Mouse (Mus musculus) heart, postnatal 0 days (tissue): ENCODE measurements around the gene Irf2bp1. TPM values are rescaled to one million over a fixed set of nuclear protein-coding genes. Genes with fewer than 3 reads are reported as not detected.

Source experiments
- ATAC-seq: fragments of 200-750 bp; cut with Nextera tagmentation; 2 replicates; pipeline ENCODE4 v1.8.0; 2017; ENCODE audit warnings: low read depth, moderate number of reproducible peaks, moderate library complexity; ENCODE audit not compliant: insufficient read depth
- DNase-seq: peaks from one replicate; pipeline ENCODE4 v3.0.0-alpha.2; 2016; ENCODE audit warnings: low spot score
- H3K27ac ChIP-seq: fragments of 300-500 bp; sonication (generic); 2 replicates; pipeline ENCODE4 v1.5.1; 2014; ENCODE audit warnings: low read depth, mild to moderate bottlenecking
- H3K27me3 ChIP-seq: fragments of 300-500 bp; sonication (generic); 2 replicates; pipeline ENCODE4 v1.6.1; 2014; ENCODE audit warnings: low read length, mixed read lengths; ENCODE audit not compliant: control insufficient read depth, insufficient read depth
- H3K36me3 ChIP-seq: fragments of 300-500 bp; sonication (generic); replicated peaks from 2 replicates; pipeline ENCODE4 v1.6.1; 2014; ENCODE audit warnings: low read length, mixed read lengths; ENCODE audit not compliant: control insufficient read depth, insufficient read depth
- H3K4me1 ChIP-seq: fragments of 300-500 bp; sonication (generic); 2 replicates; pipeline ENCODE4 v1.6.1; 2014; ENCODE audit warnings: antibody characterized with exemption; ENCODE audit not compliant: control insufficient read depth, insufficient read depth
- H3K4me2 ChIP-seq: fragments of 300-500 bp; sonication (generic); 2 replicates; pipeline ENCODE4 v1.6.1; 2014; ENCODE audit warnings: low read depth, mild to moderate bottlenecking, low read length, moderate library complexity
- H3K4me3 ChIP-seq: fragments of 300-500 bp; sonication (generic); 2 replicates; pipeline ENCODE4 v1.5.1; 2014; ENCODE audit warnings: low read depth, low read length
- H3K9ac ChIP-seq: fragments of 300-500 bp; sonication (generic); replicated peaks from 2 replicates; pipeline ENCODE4 v1.6.1; 2014; ENCODE audit warnings: low read depth, low read length, mixed read lengths
- H3K9me3 ChIP-seq: fragments of 300-500 bp; sonication (generic); replicated peaks from 2 replicates; pipeline ENCODE4 v1.6.1; 2016; ENCODE audit warnings: low read length; ENCODE audit not compliant: control insufficient read depth
- CTCF ChIP-seq: IDR thresholded peaks from 2 replicates; pipeline ENCODE4 v1.5.1; 2016; ENCODE audit warnings: antibody characterized with exemption, control low read depth, low read depth
- EP300 ChIP-seq: IDR thresholded peaks from 2 replicates; pipeline ENCODE4 v1.6.1; 2016; ENCODE audit warnings: antibody characterized with exemption, low read depth
- WGBS: fragments of 180-500 bp; shearing (Covaris S2); extraction: QIAGEN DNeasy Blood & Tissue Kit; methylation state at CpG from one replicate; pipeline ENCODE4 v1.1.7; 2014; 5-methylcytosine and 5-hydroxymethylcytosine counted together
- polyA plus RNA-seq: library from polyadenylated mRNA; unstranded; fragments of >200 nt; fragmentation: Nextera tagmentation; extraction: Ambion mirVana; gene quantifications from 2 replicates; pipeline ENCODE4 v1.2.1, GENCODE M21; 2015
- total RNA-seq: library from RNA; depleted of rRNA; stranded (reverse); fragments of >200 nt; gene quantifications from 2 replicates; pipeline ENCODE4 v1.2.3, GENCODE M21; 2014; ENCODE audit warnings: low replicate concordance

The Irf2bp1 gene
- total and polyA plus RNA-seq, 2 experiments from 2014 or later, result 7.1 to 51.3 TPM

DNA sequence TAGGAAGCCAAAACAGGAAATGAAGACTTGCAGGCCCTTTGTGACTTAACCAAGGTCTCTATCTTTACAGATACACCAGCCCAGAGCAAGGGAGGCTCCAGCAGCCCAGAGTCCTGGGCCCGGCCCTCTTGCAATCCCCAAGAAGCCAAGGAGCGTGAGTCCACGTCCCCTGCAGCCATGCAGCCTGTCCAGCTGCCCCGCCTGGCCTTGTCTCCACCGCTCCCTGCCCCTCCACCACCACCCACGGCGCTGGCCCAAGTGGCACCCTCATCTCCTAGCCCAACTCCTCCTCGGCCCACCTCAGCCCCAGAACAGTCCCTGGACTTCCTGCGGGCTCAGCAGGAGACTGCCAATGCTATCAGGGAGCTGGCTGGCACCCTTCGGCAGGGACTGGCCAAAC, 3.4 kb upstream of the Irf2bp1 start:
- peaks cover 10% of the 10 kb centered on the region for H3K4me1 ChIP-seq
- 40% methylated on average over 10 of the region's 10 CpGs for WGBS
- H3K36me3 ChIP-seq, result 0 out of 2 replicates have a peak, but pooled peaks cover 12% of the 10 kb centered on the region
- no peaks in the 10 kb centered on the region for H3K9me3 ChIP-seq
- no peaks in the 10 kb centered on the region for H3K27me3 ChIP-seq
- peak overlapping the region; percentile 74 for H3K4me2 ChIP-seq
- H3K4me3 ChIP-seq, result peak overlapping the region; percentile 47
- no peak for ATAC-seq
- no peak for DNase-seq
- TF ChIP-seq EP300 (no peak), CTCF (no peak)
- H3K27ac ChIP-seq, result peak overlapping the region; percentile 63
- peak overlapping the region; percentile 64 for H3K9ac ChIP-seq

GRCm38 (mm10) chr7:19001066-19001806, 2.6 kb upstream of the Irf2bp1 start:
- WGBS, result 25% methylated on average over 17 of the region's 18 CpGs
- peak overlapping the region; percentile 64 for H3K9ac ChIP-seq
- peak overlapping the region; percentile 74 for H3K4me2 ChIP-seq
- DNase-seq, result no peak
- peak overlapping the region; percentile 63 for H3K27ac ChIP-seq
- no peaks in the 10 kb centered on the region for H3K27me3 ChIP-seq
- 0 out of 2 replicates have a peak, but pooled peaks cover 12% of the 10 kb centered on the region for H3K36me3 ChIP-seq
- TF ChIP-seq CTCF (no peak), EP300 (no peak)
- H3K4me1 ChIP-seq, result peaks cover 14% of the 10 kb centered on the region
- peak overlapping the region; percentile 47 for H3K4me3 ChIP-seq
- 0 out of 2 replicates have a peak, but pooled peaks have one; percentile 10 for ATAC-seq
- H3K9me3 ChIP-seq, result no peaks in the 10 kb centered on the region

DNA sequence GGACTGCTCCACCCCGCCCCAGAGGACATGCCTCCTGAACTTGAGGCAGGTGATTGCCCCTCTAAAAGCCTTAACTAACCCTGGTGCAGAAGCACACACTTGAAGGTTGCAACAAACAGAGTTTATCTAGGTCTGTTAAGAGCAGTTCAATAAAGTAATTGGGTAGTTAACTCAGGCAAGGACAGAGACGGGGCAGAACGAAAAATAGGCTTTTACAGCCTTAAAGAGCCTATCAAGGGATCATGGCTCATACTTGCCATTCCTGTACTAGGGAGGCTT, 2.1 kb upstream of the Irf2bp1 start:
- Histone ChIP-seq H3K4me1 (peaks cover 14% of the 10 kb centered on the region), H3K36me3 (0 out of 2 replicates have a peak, but pooled peaks cover 10% of the 10 kb centered on the region), H3K27ac (peak overlapping the region; percentile 63; the same call in 1 of the 2 replicates), H3K4me3 (peak overlapping the region; percentile 47; the same call in 1 of the 2 replicates), H3K27me3 (no peaks in the 10 kb centered on the region), H3K9ac (peak overlapping the region; percentile 64; the same call in 1 of the 2 replicates), H3K4me2 (peak overlapping the region; percentile 74; the same call in 1 of the 2 replicates), H3K9me3 (no peaks in the 10 kb centered on the region)
- no peak for ATAC-seq
- DNase-seq, result no peak
- TF ChIP-seq CTCF (no peak), EP300 (no peak)
- 66% methylated on average over 3 of the region's 3 CpGs for WGBS

- H3K27me3 ChIP-seq, result no peaks in the 10 kb centered on the region
- peak overlapping the region; percentile 67 for H3K9ac ChIP-seq
- H3K27ac ChIP-seq, result peak overlapping the region; percentile 79; the same call in 1 of the 2 replicates
- H3K9me3 ChIP-seq, result no peaks in the 10 kb centered on the region
- 0 out of 2 replicates have a peak, but pooled peaks cover 14% of the 10 kb centered on the region for H3K36me3 ChIP-seq
- H3K4me3 ChIP-seq, result peak overlapping the region; percentile 43
- WGBS, result 31% methylated on average over 4 of the region's 4 CpGs
- H3K4me2 ChIP-seq, result peak overlapping the region; percentile 69
- ATAC-seq, result no peak
- no peak for DNase-seq
- no peak for TF ChIP-seq EP300
- no peak for TF ChIP-seq CTCF
- peaks cover 14% of the 10 kb centered on the region for H3K4me1 ChIP-seq
These were observed 1.7 kb upstream of the Irf2bp1 start for GRCm38 (mm10) chr7:19002115-19002514.

DNA sequence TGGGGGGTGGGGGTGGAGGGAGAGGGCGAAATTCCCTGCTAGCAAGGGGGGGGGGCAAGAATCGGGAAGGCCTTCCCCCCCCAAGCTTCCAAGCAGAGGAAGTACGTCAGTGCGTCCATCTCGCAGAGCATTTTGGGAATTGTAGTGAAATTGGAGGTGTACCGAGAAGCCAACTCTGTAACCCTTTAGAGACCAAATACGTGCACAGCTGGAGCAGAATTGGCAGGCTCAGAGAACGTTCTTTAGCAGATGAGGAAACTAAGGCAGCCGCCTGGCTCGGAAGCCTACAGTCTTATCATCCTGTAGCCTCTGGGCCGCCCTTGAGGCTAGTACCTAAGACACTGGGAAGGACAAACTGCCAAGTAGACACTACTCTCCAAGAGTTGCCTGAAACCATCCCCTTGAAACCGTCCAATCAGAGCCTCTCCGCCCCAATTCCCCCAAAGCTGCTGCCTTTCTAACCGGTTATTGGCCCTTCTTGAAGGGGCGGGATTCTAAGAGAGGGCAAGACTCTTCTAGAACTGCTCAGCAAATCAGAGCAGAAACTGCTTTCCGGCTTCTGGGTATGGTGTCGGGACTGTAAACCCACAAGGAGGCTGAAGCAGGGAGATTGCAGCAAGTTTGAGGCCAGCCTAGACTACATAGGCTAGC, 871 bp upstream of the Irf2bp1 start:
- peak; percentile 93 for DNase-seq
- H3K27me3 ChIP-seq, result no peaks in the 10 kb centered on the region
- H3K4me1 ChIP-seq, result peaks cover 14% of the 10 kb centered on the region
- H3K27ac ChIP-seq, result peak overlapping the region; percentile 79
- 3% methylated on average over 17 of the region's 17 CpGs for WGBS
- H3K4me2 ChIP-seq, result peak overlapping the region; percentile 69
- no peak for TF ChIP-seq CTCF
- TF ChIP-seq EP300, result no peak
- H3K9me3 ChIP-seq, result no peaks in the 10 kb centered on the region
- peak overlapping the region; percentile 67 for H3K9ac ChIP-seq
- H3K4me3 ChIP-seq, result peak overlapping the region; percentile 43
- ATAC-seq, result peak; percentile 52
- H3K36me3 ChIP-seq, result 0 out of 2 replicates have a peak, but pooled peaks cover 14% of the 10 kb centered on the region
